In the genomic region with DNA sequence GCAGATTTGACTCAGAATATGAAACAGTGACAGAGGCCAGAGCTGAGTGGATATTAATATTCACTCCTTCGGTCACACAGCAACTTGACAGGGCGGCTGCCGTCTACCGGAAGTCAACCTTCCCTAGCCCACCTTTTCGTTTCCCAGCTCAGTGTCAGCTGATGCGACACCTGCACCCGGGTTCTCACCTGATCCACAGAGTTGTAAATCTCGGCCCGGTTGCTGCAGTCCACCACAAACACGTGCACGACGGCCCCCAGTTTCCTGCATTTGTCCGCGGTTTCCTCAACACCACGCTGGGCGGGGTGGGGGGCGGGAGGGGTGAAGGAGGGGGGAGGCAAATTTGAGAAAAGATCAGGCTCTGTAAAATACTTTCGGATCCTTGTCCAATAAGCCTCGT, we compare ENCODE assay signal across 13 mouse cellular contexts. TPM values are rescaled to one million over a fixed set of nuclear protein-coding genes. Genes with fewer than 3 reads are reported as not detected.
DNase-seq lines count a peak whose midpoint lies in the region; ATAC-seq and TF ChIP-seq lines count a peak whose summit lies in the region.
"Had no signal": no experiment of that assay in that cellular context is flagged by ENCODE, and none has a peak within 500 bp of the region (broad histone marks: within the 10 kb centered on the region; RNA-seq: fewer than 3 reads in every experiment).

No protein-coding gene starts in this region.

- no peak for DNase-seq in heart, adult 18-20 months
- no peak for DNase-seq in neural tube, embryonic 10.5 days (ENCODE audit: extremely low spot score, low spot score)
- DNase-seq in stomach, postnatal 0 days (ENCODE audit: low spot score), result no peak
- DNase-seq: adrenal gland, adult 2 months; cerebellum, postnatal 25 days; right cerebral cortex, postnatal 25 days had no signal

- H3K9ac ChIP-seq in heart, embryonic 12.5 days, result no peak overlapping the region
- H3K9ac ChIP-seq in neural tube, embryonic 15.5 days (replicated peaks), result no peak overlapping the region
- no peak overlapping the region for H3K9ac ChIP-seq in limb, embryonic 15.5 days
- no peak overlapping the region for H3K9ac ChIP-seq in stomach, postnatal 0 days (ENCODE audit: low read length)
- no peak overlapping the region for H3K9ac ChIP-seq in forebrain, embryonic 15.5 days (replicated peaks)
- no peak overlapping the region for H3K9ac ChIP-seq in midbrain, embryonic 13.5 days (replicated peaks)

- no peaks in the 10 kb centered on the region for H3K9me3 ChIP-seq in heart, embryonic 12.5 days (replicated peaks)
- H3K9me3 ChIP-seq in neural tube, embryonic 15.5 days (replicated peaks), result no peaks in the 10 kb centered on the region
- H3K9me3 ChIP-seq in limb, embryonic 15.5 days, result no peaks in the 10 kb centered on the region
- no peaks in the 10 kb centered on the region for H3K9me3 ChIP-seq in stomach, postnatal 0 days (ENCODE audit: control insufficient read depth, low read length)
- no peaks in the 10 kb centered on the region for H3K9me3 ChIP-seq in forebrain, embryonic 15.5 days
- no peaks in the 10 kb centered on the region for H3K9me3 ChIP-seq in midbrain, embryonic 13.5 days

- TF ChIP-seq EP300 in stomach, postnatal 0 days (optimal IDR thresholded peaks at IDR 0.05), result no peak

- TF ChIP-seq CTCF in stomach, postnatal 0 days (IDR thresholded peaks at IDR 0.05; ENCODE audit: low read depth), result no peak

- no peaks in the 10 kb centered on the region for H3K36me3 ChIP-seq in heart, embryonic 12.5 days
- no peaks in the 10 kb centered on the region for H3K36me3 ChIP-seq in neural tube, embryonic 15.5 days
- H3K36me3 ChIP-seq in limb, embryonic 15.5 days, result no peaks in the 10 kb centered on the region
- no peaks in the 10 kb centered on the region for H3K36me3 ChIP-seq in stomach, postnatal 0 days (ENCODE audit: control insufficient read depth, insufficient read depth, low read length)
- H3K36me3 ChIP-seq in forebrain, embryonic 15.5 days, result no peaks in the 10 kb centered on the region
- no peaks in the 10 kb centered on the region for H3K36me3 ChIP-seq in midbrain, embryonic 13.5 days

- WGBS in heart, embryonic 12.5 days, result 54% methylated on average over 19 of the region's 19 CpGs
- 67% methylated on average over 19 of the region's 19 CpGs for WGBS in neural tube, embryonic 15.5 days
- WGBS in limb, embryonic 15.5 days, result 36% methylated on average over 19 of the region's 19 CpGs
- WGBS in stomach, postnatal 0 days, result 54% methylated on average over 19 of the region's 19 CpGs
- 71% methylated on average over 19 of the region's 19 CpGs for WGBS in forebrain, embryonic 15.5 days
- WGBS in midbrain, embryonic 13.5 days, result 77% methylated on average over 19 of the region's 19 CpGs

- H3K4me1 ChIP-seq in heart, embryonic 12.5 days (replicated peaks), result no peaks in the 10 kb centered on the region
- no peaks in the 10 kb centered on the region for H3K4me1 ChIP-seq in neural tube, embryonic 15.5 days
- H3K4me1 ChIP-seq in limb, embryonic 15.5 days, result no peaks in the 10 kb centered on the region
- no peaks in the 10 kb centered on the region for H3K4me1 ChIP-seq in stomach, postnatal 0 days (replicated peaks; ENCODE audit: control insufficient read depth, insufficient read depth)
- H3K4me1 ChIP-seq in forebrain, embryonic 15.5 days, result no peaks in the 10 kb centered on the region
- no peaks in the 10 kb centered on the region for H3K4me1 ChIP-seq in midbrain, embryonic 13.5 days (replicated peaks)

- ATAC-seq in heart, embryonic 12.5 days (ENCODE audit: insufficient number of reproducible peaks, low FRiP score), result no peak
- no peak for ATAC-seq in neural tube, embryonic 15.5 days (ENCODE audit: low FRiP score)
- ATAC-seq in limb, embryonic 15.5 days (ENCODE audit: insufficient number of reproducible peaks, low FRiP score, low TSS enrichment, low read depth), result no peak
- no peak for ATAC-seq in stomach, postnatal 0 days (ENCODE audit: low FRiP score, low TSS enrichment)
- ATAC-seq in forebrain, embryonic 15.5 days (replicated peaks), result no peak
- no peak for ATAC-seq in midbrain, embryonic 13.5 days
- ATAC-seq: midbrain, embryonic 16.5 days had no signal

- peak overlapping the region; percentile 22 for H3K4me3 ChIP-seq in heart, embryonic 12.5 days
- H3K4me3 ChIP-seq in neural tube, embryonic 15.5 days (replicated peaks), result no peak overlapping the region
- H3K4me3 ChIP-seq in limb, embryonic 15.5 days, result no peak overlapping the region
- H3K4me3 ChIP-seq in stomach, postnatal 0 days (ENCODE audit: low read depth, low read length), result no peak overlapping the region
- H3K4me3 ChIP-seq in forebrain, embryonic 15.5 days, result no peak overlapping the region
- H3K4me3 ChIP-seq in midbrain, embryonic 13.5 days (replicated peaks), result no peak overlapping the region

- H3K27me3 ChIP-seq in heart, embryonic 12.5 days (replicated peaks), result no peaks in the 10 kb centered on the region
- no peaks in the 10 kb centered on the region for H3K27me3 ChIP-seq in neural tube, embryonic 15.5 days (replicated peaks)
- H3K27me3 ChIP-seq in limb, embryonic 15.5 days, result no peaks in the 10 kb centered on the region
- no peaks in the 10 kb centered on the region for H3K27me3 ChIP-seq in stomach, postnatal 0 days (ENCODE audit: control insufficient read depth, insufficient read depth, low read length)
- no peaks in the 10 kb centered on the region for H3K27me3 ChIP-seq in forebrain, embryonic 15.5 days
- no peaks in the 10 kb centered on the region for H3K27me3 ChIP-seq in midbrain, embryonic 13.5 days

- peak overlapping the region; percentile 57 for H3K4me2 ChIP-seq in heart, embryonic 12.5 days
- H3K4me2 ChIP-seq in neural tube, embryonic 15.5 days, result 0 out of 2 replicates have a peak overlapping the region, but pooled peaks have one; percentile 11
- peak overlapping the region; percentile 17; the same call in 1 of the 2 replicates for H3K4me2 ChIP-seq in limb, embryonic 15.5 days
- H3K4me2 ChIP-seq in stomach, postnatal 0 days (replicated peaks; ENCODE audit: low read depth), result peak overlapping the region; percentile 35; the same call in 1 of the 2 replicates
- H3K4me2 ChIP-seq in forebrain, embryonic 15.5 days (replicated peaks), result no peak overlapping the region
- H3K4me2 ChIP-seq in midbrain, embryonic 13.5 days (replicated peaks), result no peak overlapping the region

- no peak overlapping the region for H3K27ac ChIP-seq in heart, embryonic 12.5 days (ENCODE audit: poor library complexity, severe bottlenecking)
- no peak overlapping the region for H3K27ac ChIP-seq in neural tube, embryonic 15.5 days (replicated peaks)
- H3K27ac ChIP-seq in limb, embryonic 15.5 days, result no peak overlapping the region
- H3K27ac ChIP-seq in stomach, postnatal 0 days (replicated peaks), result no peak overlapping the region
- no peak overlapping the region for H3K27ac ChIP-seq in forebrain, embryonic 15.5 days (replicated peaks)
- no peak overlapping the region for H3K27ac ChIP-seq in midbrain, embryonic 13.5 days

RNA-seq across cellular contexts. Expression of a gene that starts 4.8 kb away (rescaled TPM):
- not detected in 2 replicates for polyA plus RNA-seq in heart, embryonic 12.5 days (2016; fragmentation: Nextera tagmentation; extraction: Ambion mirVana)
- total RNA-seq in heart, adult 18-20 months (2021), result not detected
- 0.95 TPM in 1 of 2 replicates, not detected in the other for polyA plus RNA-seq in neural tube, embryonic 15.5 days (2015; fragmentation: Nextera tagmentation; extraction: Ambion mirVana)
- polyA plus RNA-seq in limb, embryonic 15.5 days (2015; fragmentation: Nextera tagmentation; extraction: Ambion mirVana), result 0.18 TPM in 1 of 2 replicates, not detected in the other
- polyA plus RNA-seq in stomach, postnatal 0 days (2015; fragmentation: Nextera tagmentation; extraction: Ambion mirVana), result 3.2 and 3.4 TPM in 2 replicates
- not detected in 2 replicates for polyA plus RNA-seq in forebrain, embryonic 15.5 days (2015; fragmentation: Nextera tagmentation; extraction: Ambion mirVana)
- not detected in 2 replicates for polyA plus RNA-seq in midbrain, embryonic 13.5 days (2015; fragmentation: Nextera tagmentation; extraction: Ambion mirVana)
- total RNA-seq: layer of hippocampus, adult 8-10 months had no signal
- polyA plus RNA-seq: adrenal gland, adult 2 months; midbrain, embryonic 16.5 days had no signal

RNA-seq across cellular contexts. Expression of a gene that starts 49.3 kb away (rescaled TPM):
- 3.9 and 4.3 TPM in 2 replicates for polyA plus RNA-seq in heart, embryonic 12.5 days (2016; fragmentation: Nextera tagmentation; extraction: Ambion mirVana)
- 10 to 100 TPM; 21.7 to 30.4 TPM for total RNA-seq in heart, adult 18-20 months (2021)
- 4.3 TPM in 2 replicates for polyA plus RNA-seq in neural tube, embryonic 15.5 days (2015; fragmentation: Nextera tagmentation; extraction: Ambion mirVana)
- polyA plus RNA-seq in limb, embryonic 15.5 days (2015; fragmentation: Nextera tagmentation; extraction: Ambion mirVana), result 2.9 and 4.0 TPM in 2 replicates
- polyA plus RNA-seq in stomach, postnatal 0 days (2015; fragmentation: Nextera tagmentation; extraction: Ambion mirVana), result 19.1 and 20.9 TPM in 2 replicates
- 1.1 and 1.8 TPM in 2 replicates for polyA plus RNA-seq in forebrain, embryonic 15.5 days (2015; fragmentation: Nextera tagmentation; extraction: Ambion mirVana)
- polyA plus RNA-seq in midbrain, embryonic 13.5 days (2015; fragmentation: Nextera tagmentation; extraction: Ambion mirVana), result 1.2 and 1.8 TPM in 2 replicates

Comparison
In these comparisons a context has a peak if more than half of its experiments do, and no peak if none do; other contexts are left out.
1. H3K4me2 ChIP-seq: peak in heart, embryonic 12.5 days (single experiment), neural tube, embryonic 15.5 days (single experiment), limb, embryonic 15.5 days (single experiment) and stomach, postnatal 0 days (single experiment); none in forebrain, embryonic 15.5 days (single experiment) and midbrain, embryonic 13.5 days (single experiment).